Mouse (Mus musculus): ENCODE results near the gene Rrp36.

DNA sequence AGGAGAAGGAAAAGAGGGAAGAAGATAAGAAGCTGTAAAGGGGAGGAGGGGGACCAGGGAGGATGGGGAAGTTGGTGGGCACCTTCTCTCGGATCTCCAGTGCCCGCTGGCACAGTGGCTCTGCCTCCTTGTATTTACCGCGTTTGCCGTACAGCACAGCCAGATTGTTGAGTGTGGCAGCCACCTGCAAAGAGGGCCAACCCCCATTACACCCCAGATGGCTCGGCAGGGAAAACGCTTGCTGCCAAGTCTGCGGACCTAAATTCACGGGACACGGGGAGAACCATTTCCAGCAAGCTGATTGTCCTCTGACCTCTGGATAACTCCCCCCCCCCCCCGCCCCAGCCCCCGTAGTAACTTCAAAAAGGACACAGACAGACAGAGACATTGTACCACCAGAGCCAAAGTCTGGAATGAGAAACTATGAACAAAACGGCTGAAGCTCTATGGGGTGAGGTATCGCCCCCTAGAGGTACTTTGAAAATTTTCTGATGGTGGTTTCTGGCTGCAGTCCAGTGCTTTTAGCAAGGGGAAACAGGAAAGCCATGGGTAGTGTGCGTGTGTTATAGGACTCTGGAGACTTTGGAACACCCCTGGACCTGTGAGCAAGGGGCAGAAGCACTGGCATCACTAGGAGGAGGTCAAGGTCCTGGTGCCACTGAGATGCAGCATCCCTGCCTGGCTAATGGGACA, 37.2 kb downstream of the Rrp36 start:
- TF ChIP-seq GATA1 (IDR thresholded peaks at IDR 0.05; ENCODE audit: low read length) (no peak), TAL1 (IDR thresholded peaks at IDR 0.05; ENCODE audit: low read length) (no peak)

All from erythroblast, embryonic 14.5 days (primary cell).